Mouse (Mus musculus) liver, adult 2 months (tissue): ENCODE measurements around the gene Nhlrc2. TPM values are rescaled to one million over a fixed set of nuclear protein-coding genes. Genes with fewer than 3 reads are reported as not detected.

ENCODE experiments used
- DNase-seq: peaks from one replicate; pipeline ENCODE4 v3.0.0-alpha.2; 2011; ENCODE audit warnings: low read depth, low spot score; ENCODE audit errors: extremely low read depth
- H3K27ac ChIP-seq: fragments of 200-500 bp; replicated peaks from 2 replicates; pipeline ENCODE4 v1.5.1; 2012; ENCODE audit warnings: low read depth, mild to moderate bottlenecking, control low read depth, inconsistent platforms, low read length; ENCODE audit not compliant: insufficient read depth
- H3K27me3 ChIP-seq: fragments of 200-500 bp; 2 replicates; pipeline ENCODE4 v1.6.1; 2012; ENCODE audit warnings: mild to moderate bottlenecking, moderate library complexity, low read length, inconsistent platforms; ENCODE audit not compliant: control insufficient read depth, insufficient read depth
- H3K36me3 ChIP-seq: fragments of 200-500 bp; 2 replicates; pipeline ENCODE4 v1.6.1; 2012; ENCODE audit warnings: low read length, inconsistent platforms; ENCODE audit not compliant: control insufficient read depth, insufficient read depth
- H3K4me1 ChIP-seq: fragments of 200-500 bp; 2 replicates; pipeline ENCODE4 v1.6.1; 2011; ENCODE audit warnings: low read length; ENCODE audit not compliant: control insufficient read depth, insufficient read depth
- H3K4me3 ChIP-seq: fragments of 200-500 bp; 2 replicates; pipeline ENCODE4 v1.5.1; 2011; ENCODE audit warnings: low read depth, mild to moderate bottlenecking, control low read depth, low read length, moderate library complexity; ENCODE audit not compliant: insufficient read depth
- H3K79me2 ChIP-seq: fragments of 200-500 bp; 2 replicates; pipeline ENCODE4 v1.6.1; 2012; ENCODE audit warnings: inconsistent platforms, mild to moderate bottlenecking, low read length, moderate library complexity; ENCODE audit not compliant: control insufficient read depth, insufficient read depth
- H3K9ac ChIP-seq: fragments of 200-500 bp; 2 replicates; pipeline ENCODE4 v1.6.1; 2012; ENCODE audit warnings: low read depth, mild to moderate bottlenecking, control low read depth, inconsistent platforms, low read length
- CTCF ChIP-seq: fragments of 200-500 bp; IDR thresholded peaks from 2 replicates; pipeline ENCODE4 v1.5.1; 2011; ENCODE audit warnings: low read depth, low read length, control low read depth
- POLR2A ChIP-seq: fragments of 200-500 bp; IDR thresholded peaks from 2 replicates; pipeline ENCODE4 v1.6.1; 2011; ENCODE audit warnings: low read length, control low read depth; ENCODE audit not compliant: insufficient read depth; ENCODE audit errors: extremely low read depth
- WGBS: fragments of 180-500 bp; shearing (Covaris S2); methylation state at CpG from one replicate; pipeline ENCODE4 v1.1.7; 2018; 5-methylcytosine and 5-hydroxymethylcytosine counted together
- polyA plus RNA-seq: library from polyadenylated mRNA; depleted of rRNA; stranded (reverse); fragments of >200 nt; gene quantifications from 2 replicates; pipeline ENCODE4 v1.2.3, GENCODE M21; 2012
- total RNA-seq: library from RNA; depleted of rRNA; stranded (reverse); fragments of >200 nt; gene quantifications from 2 replicates; pipeline ENCODE4 v1.2.3, GENCODE M21; 2014

Gene Nhlrc2
- total and polyA plus RNA-seq, 2 experiments, result 3.9 to 11.9 TPM

DNA sequence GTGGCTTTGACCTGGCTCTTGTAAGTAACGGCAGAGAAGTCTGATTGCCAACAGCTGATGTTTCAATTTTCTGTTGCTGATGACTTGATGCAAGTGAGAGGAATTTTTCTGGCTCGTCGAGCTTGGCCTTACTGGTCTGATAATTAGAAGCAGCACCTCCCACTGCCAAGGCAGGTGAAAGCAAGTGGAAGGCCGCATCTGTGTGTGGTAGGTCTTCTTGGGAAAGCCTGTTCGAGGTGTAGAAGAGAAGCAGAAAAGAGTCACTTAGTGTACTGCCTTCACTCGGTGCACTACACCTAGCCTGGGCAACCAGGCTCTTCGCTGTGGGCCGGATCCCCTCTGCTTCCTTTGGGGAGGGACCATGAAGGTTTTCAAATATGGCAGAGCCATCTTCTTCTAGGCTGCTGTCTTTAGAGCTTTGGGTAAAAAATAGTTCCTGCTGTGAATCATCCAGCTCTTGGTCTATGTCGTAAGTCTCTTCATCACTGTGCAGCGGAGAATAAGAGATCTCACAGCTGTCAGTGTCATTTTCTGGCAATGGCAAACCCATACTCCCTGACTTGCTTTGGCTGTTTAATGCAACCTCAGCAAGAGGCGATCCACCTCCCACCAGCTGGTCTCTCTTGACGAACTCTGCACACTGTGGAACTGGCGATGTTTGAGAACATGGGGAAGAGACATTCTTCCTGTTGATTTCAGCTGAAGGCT is 3.2 kb upstream of the Nhlrc2 start:
- Histone ChIP-seq H3K27ac (no peak overlapping the region), H3K36me3 (peaks cover 12% of the 10 kb centered on the region), H3K9ac (no peak overlapping the region), H3K4me1 (peaks cover 6% of the 10 kb centered on the region; the same call in 1 of the 2 replicates), H3K27me3 (no peaks in the 10 kb centered on the region), H3K79me2 (no peaks in the 10 kb centered on the region; the same call in 1 of the 2 replicates), H3K4me3 (no peak overlapping the region)
- no peak for DNase-seq
- TF ChIP-seq POLR2A (no peak), CTCF (no peak)
- WGBS, result 94% methylated on average over 13 of the region's 13 CpGs

DNA sequence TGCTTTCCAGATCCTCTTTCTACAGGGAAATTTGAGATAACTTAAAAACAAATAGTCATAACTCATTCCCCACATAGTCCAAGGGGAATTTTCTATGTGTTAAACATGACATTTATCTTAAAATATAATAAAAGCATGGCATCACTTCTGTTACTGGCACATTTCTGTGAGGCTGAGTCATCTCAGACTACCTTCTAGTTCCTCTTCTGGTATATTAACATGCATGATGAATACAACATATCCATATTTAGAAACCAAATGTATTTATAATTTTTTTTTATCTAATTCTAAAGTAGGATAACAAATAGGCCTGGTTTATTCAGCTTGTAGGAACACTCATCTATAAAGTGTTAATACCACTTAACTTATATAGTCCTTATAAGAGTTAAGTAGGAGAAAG is 2.0 kb upstream of the Nhlrc2 start:
- TF ChIP-seq CTCF (no peak), POLR2A (no peak)
- peaks cover 9% of the 10 kb centered on the region; the same call in 1 of the 2 replicates for H3K4me1 ChIP-seq

DNA sequence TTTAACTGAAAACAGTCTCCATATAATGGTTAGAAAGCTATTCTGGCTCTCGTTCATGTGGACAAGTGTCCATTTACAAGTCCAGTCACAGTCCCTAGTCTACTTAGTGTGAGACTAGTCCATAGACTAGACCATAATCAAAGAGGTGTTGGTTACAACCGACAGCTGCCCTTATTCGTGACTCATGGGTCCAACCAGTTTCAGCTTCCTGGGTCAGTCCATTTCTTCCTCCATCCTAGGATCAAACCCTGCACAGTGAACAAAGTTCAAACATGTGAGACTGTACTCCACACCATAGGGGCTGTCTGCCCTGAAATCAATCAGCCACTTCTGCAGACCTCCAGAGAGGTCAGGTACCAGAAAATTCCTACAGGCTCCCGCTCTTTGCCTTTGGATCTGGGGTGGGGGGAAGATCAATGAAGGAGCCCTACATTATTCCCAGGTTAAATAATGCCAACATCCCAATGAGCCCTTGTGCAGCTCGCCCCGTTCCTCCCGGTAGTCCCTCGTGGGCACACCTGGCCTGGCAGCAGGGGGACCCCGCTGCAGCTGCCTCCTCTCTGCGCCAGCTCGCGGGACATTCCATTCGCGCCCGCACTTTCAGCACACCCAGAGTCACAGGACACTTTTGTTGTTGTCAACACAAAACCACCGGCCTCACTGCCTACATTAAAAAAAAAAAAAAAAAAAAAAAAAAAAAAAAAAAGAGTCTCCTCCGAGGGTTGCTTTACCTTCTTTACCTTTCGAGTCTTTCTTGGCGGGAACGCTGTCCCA is 418 bp upstream of the Nhlrc2 start, which contains the start of gene Dclre1a:
TSS of gene Dclre1a (minus strand) at position 767 of the 774 bp plus-strand sequence.
- Histone ChIP-seq H3K79me2 (no peaks in the 10 kb centered on the region; the same call in 1 of the 2 replicates), H3K9ac (peak within 1 kb of the TSS; percentile 95), H3K27ac (peak within 1 kb of the TSS; percentile 94), H3K4me3 (peak within 1 kb of the TSS; percentile 89), H3K36me3 (peaks cover 18% of the 10 kb centered on the region; the same call in 1 of the 2 replicates), H3K4me1 (peaks cover 9% of the 10 kb centered on the region; the same call in 1 of the 2 replicates), H3K27me3 (no peaks in the 10 kb centered on the region)
- WGBS, result 3% methylated on average over 20 of the region's 20 CpGs
- TF ChIP-seq CTCF, result no peak
- TF ChIP-seq POLR2A, result no peak
- peak; percentile 68 for DNase-seq

More for the DNA sequence above, 2.0 kb upstream of the Nhlrc2 start:
- no peaks in the 10 kb centered on the region; the same call in 1 of the 2 replicates for H3K79me2 ChIP-seq
- no peak overlapping the region for H3K4me3 ChIP-seq
- H3K27me3 ChIP-seq, result no peaks in the 10 kb centered on the region
- DNase-seq, result no peak
- H3K36me3 ChIP-seq, result peaks cover 12% of the 10 kb centered on the region
- H3K27ac ChIP-seq, result no peak overlapping the region
- no peak overlapping the region for H3K9ac ChIP-seq

DNA sequence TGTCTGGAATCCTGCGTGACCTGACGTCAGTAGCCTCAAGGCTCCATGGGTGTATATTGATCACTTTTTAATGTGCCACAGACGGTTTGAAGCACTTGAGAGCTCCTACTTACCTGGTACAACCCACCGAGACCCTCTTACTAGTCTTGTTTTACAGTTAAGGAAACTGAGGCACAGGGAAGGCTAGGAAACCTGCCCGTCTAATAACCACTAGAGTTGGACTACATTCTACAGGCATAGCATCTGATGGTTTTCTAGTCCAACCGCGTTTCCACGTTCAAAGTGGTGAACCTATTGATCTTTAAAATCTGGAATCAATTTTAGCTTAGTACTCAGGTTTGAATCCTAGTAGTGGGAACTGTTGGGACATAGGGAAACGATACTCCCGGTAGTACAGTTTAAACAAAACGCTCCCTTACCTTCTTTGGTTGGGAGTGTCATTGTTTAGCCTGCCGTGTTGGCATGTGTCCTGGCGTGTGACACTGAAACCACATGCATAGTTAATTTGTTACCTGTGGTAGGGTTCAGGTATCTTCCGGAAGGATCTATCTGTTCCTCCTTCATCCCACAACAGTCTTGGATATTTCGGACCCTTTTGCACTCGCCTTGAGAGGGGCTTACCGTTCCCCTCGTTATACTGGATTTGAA is 1.1 kb downstream of the Nhlrc2 start:
- no peaks in the 10 kb centered on the region for H3K27me3 ChIP-seq
- H3K27ac ChIP-seq, result peak overlapping the region; percentile 94
- H3K79me2 ChIP-seq, result peaks cover 2% of the 10 kb centered on the region; the same call in 1 of the 2 replicates
- 6% methylated on average over 18 of the region's 18 CpGs for WGBS
- H3K4me1 ChIP-seq, result peaks cover 9% of the 10 kb centered on the region; the same call in 1 of the 2 replicates
- H3K36me3 ChIP-seq, result peaks cover 14% of the 10 kb centered on the region; the same call in 1 of the 2 replicates
- no peak for TF ChIP-seq CTCF
- TF ChIP-seq POLR2A, result no peak
- peak overlapping the region; percentile 95 for H3K9ac ChIP-seq
- peak overlapping the region; percentile 89 for H3K4me3 ChIP-seq
- peak; percentile 82 for DNase-seq

DNA sequence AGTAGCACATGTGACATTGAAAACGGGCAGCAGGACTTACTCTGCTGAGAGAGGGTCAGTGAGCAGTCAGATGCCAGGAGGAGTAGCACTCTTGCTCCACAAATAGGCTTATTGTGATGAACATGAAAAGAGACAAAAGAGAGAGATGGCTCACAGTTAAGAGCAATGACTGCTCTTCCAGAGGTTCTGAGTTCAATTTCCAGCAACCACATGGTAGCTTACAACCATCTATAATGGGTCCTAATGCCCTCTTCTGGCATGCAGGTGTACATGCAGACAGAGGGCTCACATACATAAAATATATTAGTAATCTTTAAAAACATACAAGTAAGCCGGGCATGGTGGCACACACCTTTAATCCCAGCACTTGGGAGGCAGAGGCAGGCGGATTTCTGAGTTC is 5.1 kb downstream of the Nhlrc2 start:
- 99% methylated on average over 3 of the region's 3 CpGs for WGBS
- no peak for DNase-seq
- Histone ChIP-seq H3K9ac (no peak overlapping the region), H3K36me3 (peaks cover 18% of the 10 kb centered on the region; the same call in 1 of the 2 replicates), H3K4me1 (peaks cover 6% of the 10 kb centered on the region; the same call in 1 of the 2 replicates), H3K79me2 (peaks cover 5% of the 10 kb centered on the region; the same call in 1 of the 2 replicates), H3K27me3 (no peaks in the 10 kb centered on the region), H3K4me3 (no peak overlapping the region), H3K27ac (no peak overlapping the region)
- TF ChIP-seq POLR2A (no peak), CTCF (no peak)
